Mouse (Mus musculus) brain, adult 2 months (tissue): ENCODE results near the gene Tor1aip2.
A peak's percentile ranks its signal among the peaks of the same experiment; 100 is the strongest.

Experiments used
- DNase-seq: peaks from one replicate; pipeline ENCODE4 v3.0.0; 2011; ENCODE audit warnings: low read depth, low spot score

Tor1aip2 gene

GRCm38 (mm10) chr1:156041451-156042241 lies 6.4 kb downstream of the Tor1aip2 start:
- no peak for DNase-seq

GRCm38 (mm10) chr1:156042481-156042880 lies 7.3 kb downstream of the Tor1aip2 start:
- DNase-seq = no peak

- peak; percentile 88 for DNase-seq
These were observed 7.8 kb downstream of the Tor1aip2 start for GRCm38 (mm10) chr1:156043027-156043426.

GRCm38 (mm10) chr1:156044211-156044611 lies 9.0 kb downstream of the Tor1aip2 start:
- DNase-seq = no peak

- DNase-seq = peak; percentile 86
These were observed 11.5 kb downstream of the Tor1aip2 start for GRCm38 (mm10) chr1:156046688-156047087.

GRCm38 (mm10) chr1:156058207-156058606 lies 23.0 kb downstream of the Tor1aip2 start:
- DNase-seq = no peak

- DNase-seq = no peak
These were observed 27.0 kb downstream of the Tor1aip2 start for GRCm38 (mm10) chr1:156062193-156062592.

GRCm38 (mm10) chr1:156066133-156066532 lies 30.9 kb downstream of the Tor1aip2 start:
- DNase-seq = peak; percentile 25

- peak; percentile 37 for DNase-seq
These were observed 34.9 kb downstream of the Tor1aip2 start for GRCm38 (mm10) chr1:156070106-156070505.

- DNase-seq = no peak
These were observed 38.1 kb downstream of the Tor1aip2 start for GRCm38 (mm10) chr1:156073169-156073821.

GRCm38 (mm10) chr1:156074575-156074974 lies 39.4 kb downstream of the Tor1aip2 start:
- DNase-seq = no peak

- DNase-seq = no peak
These were observed 41.3 kb downstream of the Tor1aip2 start for GRCm38 (mm10) chr1:156076474-156076873.

- DNase-seq = no peak
These were observed 42.5 kb downstream of the Tor1aip2 start for GRCm38 (mm10) chr1:156077655-156078054.

GRCm38 (mm10) chr1:156084603-156085002 lies 49.4 kb downstream of the Tor1aip2 start:
- no peak for DNase-seq

GRCm38 (mm10) chr1:156085770-156086169 lies 50.6 kb downstream of the Tor1aip2 start:
- DNase-seq = peak; percentile 65

GRCm38 (mm10) chr1:156087586-156087985 lies 52.4 kb downstream of the Tor1aip2 start:
- DNase-seq = no peak

GRCm38 (mm10) chr1:156089561-156089960 lies 54.4 kb downstream of the Tor1aip2 start:
- no peak for DNase-seq

GRCm38 (mm10) chr1:156090042-156090441 lies 54.8 kb downstream of the Tor1aip2 start:
- DNase-seq = no peak

- no peak for DNase-seq
These were observed 56.6 kb downstream of the Tor1aip2 start for GRCm38 (mm10) chr1:156091811-156092210.

- no peak for DNase-seq
These were observed 68.6 kb downstream of the Tor1aip2 start for GRCm38 (mm10) chr1:156103763-156104162.

GRCm38 (mm10) chr1:156105381-156105780 lies 70.2 kb downstream of the Tor1aip2 start:
- DNase-seq = peak; percentile 45

GRCm38 (mm10) chr1:156107424-156107823 lies 72.2 kb downstream of the Tor1aip2 start:
- DNase-seq = no peak

- DNase-seq = peak; percentile 23
These were observed 73.2 kb downstream of the Tor1aip2 start for GRCm38 (mm10) chr1:156108400-156108799.
